8 mouse cellular contexts compared by ENCODE assay signal in genomic region chr9:65695646-65696045, GRCm38 (mm10). TPM values are rescaled to one million over a fixed set of nuclear protein-coding genes. Genes with fewer than 3 reads are reported as not detected.
DNase-seq lines count a peak whose midpoint lies in the region; ATAC-seq and TF ChIP-seq lines count a peak whose summit lies in the region.
"Had no signal": no experiment of that assay in that cellular context is flagged by ENCODE, and none has a peak within 500 bp of the region (broad histone marks: within the 10 kb centered on the region; RNA-seq: fewer than 3 reads in every experiment).

No protein-coding gene starts in this region.

- H3K36me3 ChIP-seq in liver, adult 2 months (ENCODE audit: control insufficient read depth, insufficient read depth, low read length) = peaks cover 18% of the 10 kb centered on the region
- H3K36me3 ChIP-seq in midbrain, postnatal 0 days (ENCODE audit: insufficient read depth, low read length) = peaks cover 36% of the 10 kb centered on the region

- ATAC-seq in midbrain, postnatal 0 days (ENCODE audit: low FRiP score) = no peak

- H3K9me3 ChIP-seq in midbrain, postnatal 0 days (ENCODE audit: low read length) = no peaks in the 10 kb centered on the region
- H3K9me3 ChIP-seq: liver, embryonic 15.5 days had no signal

- 65% methylated on average over 3 of the region's 3 CpGs for WGBS in liver, adult 2 months
- 57% methylated on average over 3 of the region's 3 CpGs for WGBS in midbrain, postnatal 0 days

- no peaks in the 10 kb centered on the region; the same call in 1 of the 2 replicates for H3K79me2 ChIP-seq in liver, adult 2 months (ENCODE audit: control insufficient read depth, insufficient read depth, low read length)

- DNase-seq in liver, adult 2 months (ENCODE audit: extremely low read depth, low read depth, low spot score) = peak; percentile 43
- DNase-seq in liver = no peak
- peak; percentile 56 to 65 for DNase-seq in cerebellum, adult 18-20 months
- DNase-seq in frontal cortex, postnatal 36 days (ENCODE audit: low spot score in 2 of 2) = peak; percentile 54 to 75
- DNase-seq in layer of hippocampus, adult 9-10 months (ENCODE audit: low spot score) = peak; percentile 63
- peak; percentile 82 for DNase-seq in midbrain, postnatal 0 days (ENCODE audit: low spot score)
- DNase-seq in urinary bladder, adult 2 months (ENCODE audit: low spot score) = no peak

- no peak for TF ChIP-seq POLR2A in liver, adult 2 months (IDR thresholded peaks at IDR 0.05; ENCODE audit: extremely low read depth, insufficient read depth, low read length)

- no peaks in the 10 kb centered on the region; the same call in 1 of the 2 replicates for H3K4me1 ChIP-seq in liver, adult 2 months (ENCODE audit: control insufficient read depth, insufficient read depth, low read length)
- H3K4me1 ChIP-seq in midbrain, postnatal 0 days (ENCODE audit: insufficient read depth, low read length) = no peaks in the 10 kb centered on the region

- H3K9ac ChIP-seq in liver, adult 2 months (ENCODE audit: low read depth, low read length) = no peak overlapping the region
- no peak overlapping the region for H3K9ac ChIP-seq in midbrain, postnatal 0 days (replicated peaks; ENCODE audit: low read length, poor library complexity, severe bottlenecking)
- H3K9ac ChIP-seq: liver, embryonic 15.5 days had no signal

- no peak overlapping the region for H3K4me2 ChIP-seq in midbrain, postnatal 0 days (ENCODE audit: low read depth, low read length, poor library complexity, severe bottlenecking)
- H3K4me2 ChIP-seq: liver, embryonic 15.5 days had no signal

- H3K4me3 ChIP-seq in liver, adult 2 months (ENCODE audit: insufficient read depth, low read depth, low read length) = no peak overlapping the region
- H3K4me3 ChIP-seq in midbrain, postnatal 0 days (ENCODE audit: low read depth, low read length) = no peak overlapping the region
- H3K4me3 ChIP-seq: liver, embryonic 15.5 days had no signal

- no peak overlapping the region for H3K27ac ChIP-seq in liver, adult 2 months (replicated peaks; ENCODE audit: insufficient read depth, low read depth, low read length)
- no peak overlapping the region for H3K27ac ChIP-seq in midbrain, postnatal 0 days (ENCODE audit: low read depth, low read length)
- H3K27ac ChIP-seq: liver, embryonic 15.5 days had no signal

- TF ChIP-seq CTCF in liver, adult 2 months (IDR thresholded peaks at IDR 0.05; ENCODE audit: low read depth, low read length) = no peak
- TF ChIP-seq CTCF in midbrain, postnatal 0 days (IDR thresholded peaks at IDR 0.05) = peak; percentile 87

- no peaks in the 10 kb centered on the region for H3K27me3 ChIP-seq in liver, adult 2 months (ENCODE audit: control insufficient read depth, insufficient read depth, low read length)
- H3K27me3 ChIP-seq in midbrain, postnatal 0 days (ENCODE audit: insufficient read depth, low read length) = no peaks in the 10 kb centered on the region
- H3K27me3 ChIP-seq: liver, embryonic 15.5 days had no signal

RNA-seq across cellular contexts. Expression of gene Oaz2, which starts 27.8 kb away (rescaled TPM):
- total RNA-seq in liver, adult 2 months (2014; rRNA removed) = 14.7 and 20.6 TPM in 2 replicates
- polyA plus RNA-seq in liver, adult 2 months (2012; rRNA removed) = 27.5 and 29.6 TPM in 2 replicates
- 252 and 274 TPM in 2 replicates for total RNA-seq in midbrain, postnatal 0 days (2014; rRNA removed)
- 382 and 399 TPM in 2 replicates for polyA plus RNA-seq in midbrain, postnatal 0 days (2015; fragmentation: Nextera tagmentation; extraction: Ambion mirVana)
- 162 and 173 TPM in 2 replicates for polyA plus RNA-seq in urinary bladder, adult 2 months (2012; rRNA removed)

Comparison
In these comparisons a context has a peak if more than half of its experiments do, and no peak if none do; other contexts are left out.
1. DNase-seq: peak in liver, adult 2 months (single experiment), cerebellum, adult 18-20 months (2 of 2), frontal cortex, postnatal 36 days (2 of 2), layer of hippocampus, adult 9-10 months (single experiment) and midbrain, postnatal 0 days (single experiment); none in liver (single experiment) and urinary bladder, adult 2 months (single experiment).